Mouse (Mus musculus) Muller cell, postnatal 12 days (primary cell): ENCODE measurements at regions not wholly inside any gene's neighbourhood (a gene's known extent, or its start where the extent isn't known, plus 50 kb on each side); places are given as distances from the start of the nearest gene placed in this dataset.

Experiments used
- DNase-seq: peaks from one replicate; pipeline ENCODE4 v3.0.0-alpha.2; 2015; ENCODE audit errors: inconsistent ontology term

GRCm38 (mm10) chr4:89082838-89083237, 54.1 kb upstream of the Mtap start:
- no peak for DNase-seq

- no peak for DNase-seq
Observed at GRCm38 (mm10) chr4:89078485-89078884, 58.4 kb upstream of the Mtap start.

GRCm38 (mm10) chr4:89074705-89075104, 62.2 kb upstream of the Mtap start:
- DNase-seq: no peak

GRCm38 (mm10) chr4:89070430-89070829, 66.5 kb upstream of the Mtap start:
- DNase-seq: no peak

GRCm38 (mm10) chr4:89064401-89064800, 72.5 kb upstream of the Mtap start:
- DNase-seq: no peak

GRCm38 (mm10) chr4:89062384-89062783, 74.5 kb upstream of the Mtap start:
- no peak for DNase-seq

GRCm38 (mm10) chr4:89061619-89062018, 75.3 kb upstream of the Mtap start:
- DNase-seq: no peak

- DNase-seq: no peak
Observed at GRCm38 (mm10) chr4:89057573-89057972, 79.3 kb upstream of the Mtap start.

GRCm38 (mm10) chr4:89057135-89057534, 79.8 kb upstream of the Mtap start:
- DNase-seq: peak; percentile 90

GRCm38 (mm10) chr4:89055969-89056368, 81.0 kb upstream of the Mtap start:
- DNase-seq: no peak

GRCm38 (mm10) chr4:89053606-89054005, 83.3 kb upstream of the Mtap start:
- DNase-seq: no peak

GRCm38 (mm10) chr4:89051897-89052296, 85.0 kb upstream of the Mtap start:
- DNase-seq: no peak

GRCm38 (mm10) chr4:89050551-89051199, 86.2 kb upstream of the Mtap start:
- DNase-seq: no peak

- peak; percentile 67 for DNase-seq
Observed at GRCm38 (mm10) chr4:89049592-89050440, 87.1 kb upstream of the Mtap start.

- no peak for DNase-seq
Observed at GRCm38 (mm10) chr4:89044516-89044915, 92.4 kb upstream of the Mtap start.

GRCm38 (mm10) chr4:89043982-89044381, 92.9 kb upstream of the Mtap start:
- no peak for DNase-seq

- peak; percentile 91 for DNase-seq
Observed at GRCm38 (mm10) chr4:89040856-89041255, 96.1 kb upstream of the Mtap start.

- DNase-seq: peak; percentile 87
Observed at GRCm38 (mm10) chr4:89038906-89039305, 98.0 kb upstream of the Mtap start.

- no peak for DNase-seq
Observed at GRCm38 (mm10) chr4:89038135-89038534, 98.8 kb upstream of the Mtap start.

GRCm38 (mm10) chr4:89034822-89035221, 102.1 kb upstream of the Mtap start:
- no peak for DNase-seq

GRCm38 (mm10) chr4:89034299-89034698, 102.6 kb upstream of the Mtap start:
- DNase-seq: peak; percentile 57

GRCm38 (mm10) chr4:89012681-89013353, 124.1 kb upstream of the Mtap start:
- DNase-seq: peak; percentile 87

- DNase-seq: no peak
Observed at GRCm38 (mm10) chr4:89008561-89008960, 128.4 kb upstream of the Mtap start.
